In genomic region chr5:138753946-138754302, GRCm38 (mm10) we compare ENCODE assay signal across 8 mouse cellular contexts. TPM values are rescaled to one million over a fixed set of nuclear protein-coding genes. Genes with fewer than 3 reads are reported as not detected.
DNase-seq lines count a peak whose midpoint lies in the region; ATAC-seq and TF ChIP-seq lines count a peak whose summit lies in the region.

No protein-coding gene starts in this region.

- no peak for ATAC-seq in liver, postnatal 0 days
- ATAC-seq in stomach, postnatal 0 days (ENCODE audit: low FRiP score, low TSS enrichment), result no peak

- H3K9ac ChIP-seq in liver, postnatal 0 days (replicated peaks), result no peak overlapping the region
- peak overlapping the region; percentile 76; the same call in 1 of the 2 replicates for H3K9ac ChIP-seq in stomach, postnatal 0 days (ENCODE audit: low read length)

- peak; percentile 38 to 47 for DNase-seq in cerebellum, postnatal 10 days
- no peak for DNase-seq in cerebellum, adult 9-11 months
- peak; percentile 10 for DNase-seq in ovary, postnatal 10 days (ENCODE audit: low spot score)
- no peak for DNase-seq in ovary, adult 18-20 months (ENCODE audit: low spot score)
- DNase-seq in heart, postnatal 4 days, result peak; percentile 37
- no peak for DNase-seq in liver, postnatal 0 days
- peak; percentile 28 for DNase-seq in stomach, postnatal 0 days (ENCODE audit: low spot score)
- DNase-seq in yolk sac, embryonic 10.5 days (ENCODE audit: low spot score), result no peak

- H3K27ac ChIP-seq in liver, postnatal 0 days (ENCODE audit: low read depth), result no peak overlapping the region
- H3K27ac ChIP-seq in stomach, postnatal 0 days (replicated peaks), result peak overlapping the region; percentile 35; the same call in 1 of the 2 replicates

- no peak for TF ChIP-seq EP300 in liver, postnatal 0 days (IDR thresholded peaks at IDR 0.05; ENCODE audit: low read depth)
- TF ChIP-seq EP300 in stomach, postnatal 0 days (optimal IDR thresholded peaks at IDR 0.05), result no peak

- no peaks in the 10 kb centered on the region for H3K36me3 ChIP-seq in liver, postnatal 0 days (replicated peaks; ENCODE audit: insufficient read depth, low read length)
- no peaks in the 10 kb centered on the region for H3K36me3 ChIP-seq in stomach, postnatal 0 days (ENCODE audit: control insufficient read depth, insufficient read depth, low read length)

- H3K9me3 ChIP-seq in liver, postnatal 0 days (ENCODE audit: low read length), result no peaks in the 10 kb centered on the region
- no peaks in the 10 kb centered on the region for H3K9me3 ChIP-seq in stomach, postnatal 0 days (ENCODE audit: control insufficient read depth, low read length)

- no peak for TF ChIP-seq CTCF in liver, postnatal 0 days (IDR thresholded peaks at IDR 0.05; ENCODE audit: low read depth)
- TF ChIP-seq CTCF in stomach, postnatal 0 days (IDR thresholded peaks at IDR 0.05; ENCODE audit: low read depth), result no peak

- H3K4me3 ChIP-seq in liver, postnatal 0 days (ENCODE audit: low read depth, low read length), result peak overlapping the region; percentile 57
- peak overlapping the region; percentile 66 for H3K4me3 ChIP-seq in stomach, postnatal 0 days (ENCODE audit: low read depth, low read length)

- 0 out of 2 replicates have a peak, but pooled peaks cover 11% of the 10 kb centered on the region for H3K4me1 ChIP-seq in liver, postnatal 0 days (ENCODE audit: insufficient read depth)
- peaks cover 11% of the 10 kb centered on the region; the same call in 1 of the 2 replicates for H3K4me1 ChIP-seq in stomach, postnatal 0 days (replicated peaks; ENCODE audit: control insufficient read depth, insufficient read depth)

- WGBS in liver, postnatal 0 days (ENCODE audit: insufficient replicate concordance), result 21% methylated on average over 9 of the region's 9 CpGs
- WGBS in stomach, postnatal 0 days, result 11% methylated on average over 9 of the region's 9 CpGs

- H3K4me2 ChIP-seq in liver, postnatal 0 days (ENCODE audit: low read depth, low read length), result peak overlapping the region; percentile 80
- H3K4me2 ChIP-seq in stomach, postnatal 0 days (replicated peaks; ENCODE audit: low read depth), result peak overlapping the region; percentile 96

- H3K27me3 ChIP-seq in liver, postnatal 0 days (ENCODE audit: insufficient read depth, low read length), result peaks cover 27% of the 10 kb centered on the region
- no peaks in the 10 kb centered on the region; the same call in 1 of the 2 replicates for H3K27me3 ChIP-seq in stomach, postnatal 0 days (ENCODE audit: control insufficient read depth, insufficient read depth, low read length)

RNA-seq across cellular contexts. Expression of gene Fam20c, which starts 0.4 kb away (rescaled TPM):
- total RNA-seq in heart, postnatal 4 days (2021), result 10 to 100 TPM; 16.3 to 17.0 TPM
- 15.3 and 19.0 TPM in 2 replicates for polyA plus RNA-seq in liver, postnatal 0 days (2015; fragmentation: Nextera tagmentation; extraction: Ambion mirVana)
- 5.5 and 6.1 TPM in 2 replicates for polyA plus RNA-seq in stomach, postnatal 0 days (2015; fragmentation: Nextera tagmentation; extraction: Ambion mirVana)

Comparison
In these comparisons a context has a peak if more than half of its experiments do, and no peak if none do; other contexts are left out.
1. DNase-seq: peak in cerebellum, postnatal 10 days (2 of 2), ovary, postnatal 10 days (single experiment), heart, postnatal 4 days (single experiment) and stomach, postnatal 0 days (single experiment); none in cerebellum, adult 9-11 months (single experiment), ovary, adult 18-20 months (single experiment), liver, postnatal 0 days (single experiment) and yolk sac, embryonic 10.5 days (single experiment).